Mouse (Mus musculus) megakaryocyte, adult 5-6 weeks (primary cell): Measurements from ENCODE around the gene Cldn3. TPM values are rescaled to one million over a fixed set of nuclear protein-coding genes. Genes with fewer than 3 reads are reported as not detected.
"Not testable (repeated sequence)": the region's sequence is repeated elsewhere in the genome, so short reads cannot be mapped to it uniquely, and the experiment has no call there.

ENCODE experiments used
- ATAC-seq: 2 replicates; pipeline ENCODE4 v1.8.0; 2016; ENCODE audit warnings: mild to moderate bottlenecking, inconsistent platforms; ENCODE audit not compliant: poor library complexity, severe bottlenecking
- total RNA-seq, 2 experiments: library from RNA; stranded (forward) in 1 of 2; stranded (reverse) in 1 of 2; fragments of 153-499, 151-499 nt in 1 of 2; fragments of 221-1000, 200-1000 nt in 1 of 2; gene quantifications; 2 replicates each; pipeline versions ENCODE4 v1.2.3 to v1.2.4; 2015 to 2017

Cldn3 gene
- total RNA-seq (2015) (not detected in 2 replicates), total RNA-seq (2017) (not detected in 2 replicates)

GRCm38 (mm10) chr5:134985633-134986297 is at the start of gene Cldn3:
TSS of gene Cldn3 (plus strand) at chr5:134986214.
- ATAC-seq: no peak

GRCm38 (mm10) chr5:134936626-134937185 is 49.3 kb upstream of the Cldn3 start:
- ATAC-seq: no peak

GRCm38 (mm10) chr5:134939069-134939468 is 46.9 kb upstream of the Cldn3 start:
- ATAC-seq: no peak

GRCm38 (mm10) chr5:134939554-134939953 is 46.5 kb upstream of the Cldn3 start:
- ATAC-seq: not testable (repeated sequence)

GRCm38 (mm10) chr5:134941472-134942209 is 44.4 kb upstream of the Cldn3 start:
- ATAC-seq: no peak

GRCm38 (mm10) chr5:134942740-134943139 is 43.3 kb upstream of the Cldn3 start:
- ATAC-seq: no peak

- ATAC-seq: no peak
Measured at GRCm38 (mm10) chr5:134944179-134944578, 41.8 kb upstream of the Cldn3 start.

GRCm38 (mm10) chr5:134945266-134945959 is 40.6 kb upstream of the Cldn3 start:
- no peak for ATAC-seq

GRCm38 (mm10) chr5:134946063-134946856 is 39.8 kb upstream of the Cldn3 start:
- ATAC-seq: no peak

- ATAC-seq: no peak
Measured at GRCm38 (mm10) chr5:134946857-134947255, 39.2 kb upstream of the Cldn3 start, which contains the start of gene Cldn4. TSS of gene Cldn4 (minus strand) at chr5:134946934.

- ATAC-seq: no peak
Measured at GRCm38 (mm10) chr5:134947420-134948084, 38.5 kb upstream of the Cldn3 start.

- no peak for ATAC-seq
Measured at GRCm38 (mm10) chr5:134948085-134948439, 38.0 kb upstream of the Cldn3 start.

GRCm38 (mm10) chr5:134951053-134951884 is 34.7 kb upstream of the Cldn3 start:
- no peak; the same call in 1 of the 2 replicates for ATAC-seq

GRCm38 (mm10) chr5:134955491-134955890 is 30.5 kb upstream of the Cldn3 start:
- ATAC-seq: no peak

GRCm38 (mm10) chr5:134959114-134959513 is 26.9 kb upstream of the Cldn3 start:
- no peak for ATAC-seq

- ATAC-seq: no peak
Measured at GRCm38 (mm10) chr5:134960430-134960829, 25.6 kb upstream of the Cldn3 start.

GRCm38 (mm10) chr5:134961519-134961918 is 24.5 kb upstream of the Cldn3 start:
- ATAC-seq: no peak

GRCm38 (mm10) chr5:134963546-134963945 is 22.5 kb upstream of the Cldn3 start:
- no peak for ATAC-seq

- not testable (repeated sequence) for ATAC-seq
Measured at GRCm38 (mm10) chr5:134964655-134965054, 21.4 kb upstream of the Cldn3 start.
